Mouse (Mus musculus) hindbrain, embryonic 11.5 days (tissue): ENCODE measurements around the gene Maged1. TPM values are rescaled to one million over a fixed set of nuclear protein-coding genes. Genes with fewer than 3 reads are reported as not detected.

ENCODE experiments used
- polyA plus RNA-seq: library from polyadenylated mRNA; unstranded; fragments of >200 nt; fragmentation: Nextera tagmentation; extraction: Ambion mirVana; gene quantifications from 2 replicates; pipeline ENCODE4 v1.2.1, GENCODE M21; 2014

The Maged1 gene
- polyA plus RNA-seq, 1 experiment from 2014 or later: 842 TPM

Other genes with a start within 250 kb of the Maged1 start
- gene Fam90a1b, start 175.4 kb downstream of the Maged1 start, polyA plus RNA-seq: 0.25 TPM in 1 of 2 replicates, not detected in the other
- 123 and 127 TPM in 2 replicates for gene Apoo, start 175.0 kb downstream of the Maged1 start, polyA plus RNA-seq
- gene Gspt2, start 93.9 kb upstream of the Maged1 start, polyA plus RNA-seq: 9.8 and 10.0 TPM in 2 replicates
- 2.1 and 2.4 TPM in 2 replicates for gene Zxdb, start 182.4 kb upstream of the Maged1 start, polyA plus RNA-seq